Mouse (Mus musculus) thymus, adult 2 months (tissue): ENCODE data around the gene Rilp.

ENCODE experiments used
- CTCF ChIP-seq: fragments of 200-500 bp; IDR thresholded peaks from 2 replicates; pipeline ENCODE4 v1.5.1; 2012; ENCODE audit warnings: mild to moderate bottlenecking, control low read depth, low read length, moderate library complexity, borderline replicate concordance; ENCODE audit not compliant: control insufficient read depth, poor library complexity, insufficient read depth; ENCODE audit errors: extremely low read depth
- POLR2A ChIP-seq: fragments of 200-500 bp; IDR thresholded peaks from 2 replicates; pipeline ENCODE4 v1.6.1; 2012; ENCODE audit warnings: mild to moderate bottlenecking, low read length, control low read depth, moderate library complexity; ENCODE audit not compliant: control insufficient read depth, poor library complexity, insufficient read depth; ENCODE audit errors: extremely low read depth

DNA sequence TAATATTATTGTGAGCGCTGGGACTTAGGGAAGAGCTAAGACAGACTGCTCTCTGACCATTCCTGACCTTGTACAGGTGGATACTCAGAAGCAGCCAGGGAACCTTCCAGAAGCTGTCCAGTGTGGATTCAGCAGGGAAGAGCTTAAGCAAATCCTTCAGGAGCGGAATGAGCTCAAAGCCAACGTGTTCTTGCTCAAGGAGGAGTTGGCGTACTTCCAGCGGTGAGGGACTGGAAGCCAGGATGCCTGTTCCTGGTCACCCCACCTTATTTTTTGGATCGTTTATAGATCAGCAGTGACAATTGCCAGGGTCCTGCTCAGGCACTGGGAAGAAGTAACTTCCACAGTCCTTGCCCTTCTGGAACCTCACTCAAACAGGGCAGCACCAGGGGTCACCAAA, 1.3 kb downstream of the Rilp start:
- TF ChIP-seq POLR2A, result no peak
- no peak for TF ChIP-seq CTCF
